Mouse (Mus musculus): ENCODE measurements at regions not wholly inside any gene's neighbourhood (a gene's known extent, or its start where the extent isn't known, plus 50 kb on each side); places are given as distances from the start of the nearest gene placed in this dataset.

GRCm38 (mm10) chr4:148743414-148743844 is 60.8 kb upstream of the Casz1 start:
- no peak overlapping the region for H3K4me2 ChIP-seq
- WGBS, result 23% methylated on average over 11 of the region's 11 CpGs
- ATAC-seq (replicated peaks; ENCODE audit: low FRiP score) (no peak), DNase-seq (ENCODE audit: low spot score) (no peak)
- no peaks in the 10 kb centered on the region for H3K9me3 ChIP-seq (ENCODE audit: control insufficient read depth, low read length)
- no peaks in the 10 kb centered on the region for H3K36me3 ChIP-seq (ENCODE audit: control insufficient read depth, insufficient read depth, low read length)
- peaks cover 39% of the 10 kb centered on the region for H3K27me3 ChIP-seq (replicated peaks; ENCODE audit: control insufficient read depth, insufficient read depth, low read length)
- H3K4me1 ChIP-seq (replicated peaks; ENCODE audit: control insufficient read depth, insufficient read depth, low read length), result 0 out of 2 replicates have a peak, but pooled peaks cover 2% of the 10 kb centered on the region
- H3K27ac ChIP-seq (ENCODE audit: low read depth, low read length), result no peak overlapping the region
- H3K4me3 ChIP-seq (ENCODE audit: low read depth, low read length), result no peak overlapping the region
- H3K9ac ChIP-seq (ENCODE audit: low read depth, low read length), result no peak overlapping the region

DNA sequence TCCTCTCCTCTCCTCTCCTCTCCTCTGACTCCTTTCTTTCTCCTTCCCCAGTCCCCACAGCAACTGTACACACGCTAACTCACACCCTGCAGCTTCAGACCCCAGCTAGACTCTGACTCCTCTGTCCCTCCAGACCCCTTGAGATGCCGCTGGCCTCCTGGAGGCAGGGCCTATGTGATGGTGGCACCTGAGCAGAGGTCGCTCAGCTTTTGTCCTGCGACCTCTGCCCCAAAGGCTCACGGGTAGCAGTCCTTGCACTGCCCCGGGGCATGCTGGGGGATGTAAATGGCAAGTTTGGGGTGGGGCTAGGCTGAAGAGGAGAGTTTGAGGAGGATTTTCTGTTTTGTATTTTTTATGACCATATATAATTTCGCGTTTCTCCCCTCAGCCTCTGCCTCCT is 60.2 kb upstream of the Casz1 start:
- Histone ChIP-seq H3K4me1 (replicated peaks; ENCODE audit: control insufficient read depth, insufficient read depth, low read length) (0 out of 2 replicates have a peak, but pooled peaks cover 2% of the 10 kb centered on the region), H3K9me3 (ENCODE audit: control insufficient read depth, low read length) (no peaks in the 10 kb centered on the region), H3K4me2 (no peak overlapping the region), H3K27me3 (replicated peaks; ENCODE audit: control insufficient read depth, insufficient read depth, low read length) (peaks cover 35% of the 10 kb centered on the region), H3K4me3 (ENCODE audit: low read depth, low read length) (no peak overlapping the region), H3K36me3 (ENCODE audit: control insufficient read depth, insufficient read depth, low read length) (no peaks in the 10 kb centered on the region), H3K27ac (ENCODE audit: low read depth, low read length) (no peak overlapping the region), H3K9ac (ENCODE audit: low read depth, low read length) (no peak overlapping the region)
- WGBS, result 54% methylated on average over 8 of the region's 8 CpGs
- no peak for DNase-seq (ENCODE audit: low spot score)
- no peak for ATAC-seq (replicated peaks; ENCODE audit: low FRiP score)

- ATAC-seq (replicated peaks; ENCODE audit: low FRiP score), result no peak
- peaks cover 21% of the 10 kb centered on the region for H3K27me3 ChIP-seq (replicated peaks; ENCODE audit: control insufficient read depth, insufficient read depth, low read length)
- H3K4me1 ChIP-seq (replicated peaks; ENCODE audit: control insufficient read depth, insufficient read depth, low read length), result 0 out of 2 replicates have a peak, but pooled peaks cover 2% of the 10 kb centered on the region
- H3K9ac ChIP-seq (ENCODE audit: low read depth, low read length), result no peak overlapping the region
- H3K27ac ChIP-seq (ENCODE audit: low read depth, low read length), result no peak overlapping the region
- DNase-seq (ENCODE audit: low spot score), result no peak
- WGBS, result 47% methylated on average over 23 of the region's 23 CpGs
- H3K4me2 ChIP-seq, result no peak overlapping the region
- H3K9me3 ChIP-seq (ENCODE audit: control insufficient read depth, low read length), result no peaks in the 10 kb centered on the region
- no peak overlapping the region for H3K4me3 ChIP-seq (ENCODE audit: low read depth, low read length)
- H3K36me3 ChIP-seq (ENCODE audit: control insufficient read depth, insufficient read depth, low read length), result no peaks in the 10 kb centered on the region
Observed at GRCm38 (mm10) chr4:148746460-148747314, 57.5 kb upstream of the Casz1 start.

GRCm38 (mm10) chr4:148747315-148747644 is 56.9 kb upstream of the Casz1 start:
- DNase-seq (ENCODE audit: low spot score) (no peak), ATAC-seq (replicated peaks; ENCODE audit: low FRiP score) (no peak)
- Histone ChIP-seq H3K36me3 (ENCODE audit: control insufficient read depth, insufficient read depth, low read length) (no peaks in the 10 kb centered on the region), H3K27ac (ENCODE audit: low read depth, low read length) (no peak overlapping the region), H3K9me3 (ENCODE audit: control insufficient read depth, low read length) (no peaks in the 10 kb centered on the region), H3K4me3 (ENCODE audit: low read depth, low read length) (no peak overlapping the region), H3K4me2 (no peak overlapping the region), H3K9ac (ENCODE audit: low read depth, low read length) (no peak overlapping the region), H3K27me3 (replicated peaks; ENCODE audit: control insufficient read depth, insufficient read depth, low read length) (peaks cover 21% of the 10 kb centered on the region), H3K4me1 (replicated peaks; ENCODE audit: control insufficient read depth, insufficient read depth, low read length) (0 out of 2 replicates have a peak, but pooled peaks cover 2% of the 10 kb centered on the region)
- WGBS, result 73% methylated on average over 7 of the region's 7 CpGs

DNA sequence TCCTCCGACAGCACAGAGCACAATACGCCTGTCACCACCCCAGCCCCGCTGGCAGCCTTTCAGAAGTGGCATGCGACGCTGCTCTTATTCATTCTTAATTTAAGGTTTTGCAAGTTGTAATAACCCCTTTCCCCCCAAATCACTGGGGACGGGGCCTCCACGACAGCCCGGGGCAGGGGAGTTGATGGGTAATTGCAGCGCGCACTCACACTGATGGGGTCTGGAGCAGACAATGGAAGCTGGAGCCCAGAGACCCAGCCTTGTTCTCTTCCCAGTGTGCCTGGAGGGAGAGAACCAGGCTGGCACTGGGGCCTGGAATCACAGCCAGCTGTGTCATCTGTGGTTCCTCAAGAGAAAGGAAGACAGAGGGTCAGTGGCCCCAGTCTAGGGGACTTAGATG is 54.2 kb upstream of the Casz1 start:
- 84% methylated on average over 10 of the region's 10 CpGs for WGBS
- Histone ChIP-seq H3K9ac (ENCODE audit: low read depth, low read length) (no peak overlapping the region), H3K4me3 (ENCODE audit: low read depth, low read length) (no peak overlapping the region), H3K4me2 (no peak overlapping the region), H3K27me3 (replicated peaks; ENCODE audit: control insufficient read depth, insufficient read depth, low read length) (peaks cover 7% of the 10 kb centered on the region), H3K36me3 (ENCODE audit: control insufficient read depth, insufficient read depth, low read length) (no peaks in the 10 kb centered on the region), H3K4me1 (replicated peaks; ENCODE audit: control insufficient read depth, insufficient read depth, low read length) (no peaks in the 10 kb centered on the region), H3K27ac (ENCODE audit: low read depth, low read length) (no peak overlapping the region), H3K9me3 (ENCODE audit: control insufficient read depth, low read length) (no peaks in the 10 kb centered on the region)
- DNase-seq (ENCODE audit: low spot score), result no peak
- ATAC-seq (replicated peaks; ENCODE audit: low FRiP score), result no peak

GRCm38 (mm10) chr4:148751591-148751990 is 52.6 kb upstream of the Casz1 start:
- no peak for ATAC-seq (replicated peaks; ENCODE audit: low FRiP score)
- H3K4me1 ChIP-seq (replicated peaks; ENCODE audit: control insufficient read depth, insufficient read depth, low read length), result no peaks in the 10 kb centered on the region
- no peak overlapping the region for H3K4me2 ChIP-seq
- 62% methylated on average over 7 of the region's 7 CpGs for WGBS
- no peak for DNase-seq (ENCODE audit: low spot score)
- H3K36me3 ChIP-seq (ENCODE audit: control insufficient read depth, insufficient read depth, low read length), result no peaks in the 10 kb centered on the region
- peaks cover 3% of the 10 kb centered on the region; the same call in 1 of the 2 replicates for H3K27me3 ChIP-seq (replicated peaks; ENCODE audit: control insufficient read depth, insufficient read depth, low read length)
- no peak overlapping the region for H3K27ac ChIP-seq (ENCODE audit: low read depth, low read length)
- no peak overlapping the region for H3K9ac ChIP-seq (ENCODE audit: low read depth, low read length)
- H3K9me3 ChIP-seq (ENCODE audit: control insufficient read depth, low read length), result no peaks in the 10 kb centered on the region
- no peak overlapping the region for H3K4me3 ChIP-seq (ENCODE audit: low read depth, low read length)

GRCm38 (mm10) chr4:148752360-148753093 is 51.7 kb upstream of the Casz1 start:
- no peak overlapping the region for H3K4me2 ChIP-seq
- no peaks in the 10 kb centered on the region for H3K9me3 ChIP-seq (ENCODE audit: control insufficient read depth, low read length)
- no peaks in the 10 kb centered on the region; the same call in 1 of the 2 replicates for H3K27me3 ChIP-seq (replicated peaks; ENCODE audit: control insufficient read depth, insufficient read depth, low read length)
- no peak overlapping the region for H3K4me3 ChIP-seq (ENCODE audit: low read depth, low read length)
- 83% methylated on average over 14 of the region's 14 CpGs for WGBS
- H3K27ac ChIP-seq (ENCODE audit: low read depth, low read length), result no peak overlapping the region
- H3K36me3 ChIP-seq (ENCODE audit: control insufficient read depth, insufficient read depth, low read length), result no peaks in the 10 kb centered on the region
- DNase-seq (ENCODE audit: low spot score), result no peak
- ATAC-seq (replicated peaks; ENCODE audit: low FRiP score), result no peak
- no peaks in the 10 kb centered on the region for H3K4me1 ChIP-seq (replicated peaks; ENCODE audit: control insufficient read depth, insufficient read depth, low read length)
- H3K9ac ChIP-seq (ENCODE audit: low read depth, low read length), result no peak overlapping the region

DNA sequence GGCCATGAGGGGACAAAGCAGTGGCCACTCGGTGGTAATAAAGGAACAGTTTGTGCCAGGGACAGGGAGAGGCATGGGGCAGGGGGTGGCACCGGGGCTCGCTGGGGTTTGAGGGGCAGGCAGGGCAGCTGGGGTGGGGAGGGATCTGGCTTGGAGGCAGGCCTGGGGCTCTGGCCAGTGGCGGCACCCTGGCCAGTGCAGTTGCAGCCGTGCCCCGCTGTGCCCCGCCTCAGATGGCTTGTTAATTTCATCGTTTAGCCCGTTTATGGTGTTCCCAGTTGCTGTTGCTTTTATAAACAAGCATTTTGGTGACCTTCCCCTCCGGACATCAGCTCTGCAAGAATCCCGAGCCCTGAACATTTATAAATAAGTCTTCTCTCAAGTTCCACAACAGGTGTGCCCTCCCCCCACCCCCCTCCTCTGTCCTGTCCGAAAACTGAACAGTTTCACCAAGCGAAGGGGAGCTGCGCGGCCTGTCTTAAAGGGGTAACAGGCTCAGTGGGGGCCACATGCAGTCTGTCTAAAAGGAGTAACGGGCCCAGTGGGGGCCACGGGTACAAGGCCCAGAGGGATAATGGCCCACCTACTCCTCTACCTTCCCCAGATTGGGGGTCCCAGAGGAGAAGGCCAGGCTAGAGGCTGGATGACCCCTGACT is 51.0 kb upstream of the Casz1 start:
- Histone ChIP-seq H3K27me3 (replicated peaks; ENCODE audit: control insufficient read depth, insufficient read depth, low read length) (no peaks in the 10 kb centered on the region; the same call in 1 of the 2 replicates), H3K4me3 (ENCODE audit: low read depth, low read length) (no peak overlapping the region), H3K36me3 (ENCODE audit: control insufficient read depth, insufficient read depth, low read length) (no peaks in the 10 kb centered on the region), H3K9me3 (ENCODE audit: control insufficient read depth, low read length) (no peaks in the 10 kb centered on the region), H3K27ac (ENCODE audit: low read depth, low read length) (no peak overlapping the region), H3K4me2 (no peak overlapping the region), H3K9ac (ENCODE audit: low read depth, low read length) (no peak overlapping the region), H3K4me1 (replicated peaks; ENCODE audit: control insufficient read depth, insufficient read depth, low read length) (no peaks in the 10 kb centered on the region)
- DNase-seq (ENCODE audit: low spot score) (no peak), ATAC-seq (replicated peaks; ENCODE audit: low FRiP score) (no peak)
- 77% methylated on average over 17 of the region's 17 CpGs for WGBS

Data from liver, embryonic 11.5 days (tissue).